Mouse (Mus musculus): ENCODE results near the gene Zfp341.

DNA sequence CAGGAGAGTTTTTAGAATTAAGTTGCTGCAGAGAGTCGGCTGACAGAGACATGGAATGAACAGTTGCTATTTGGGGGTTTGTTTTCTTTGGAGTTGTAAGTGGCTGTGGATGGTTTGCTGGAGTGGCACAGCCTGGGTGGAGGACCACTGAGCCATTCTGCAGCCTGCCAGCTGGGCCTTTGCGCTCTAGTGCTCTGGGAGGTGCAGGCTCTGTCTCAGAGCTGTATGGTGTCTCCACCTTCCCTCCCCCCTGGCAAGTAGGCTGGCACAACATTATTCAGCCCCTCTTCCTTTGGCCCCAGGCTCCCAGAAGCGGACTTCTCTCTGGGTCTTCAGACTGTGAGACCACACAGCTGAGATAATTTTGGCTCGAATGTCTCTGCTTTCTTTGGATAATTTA lies 60.9 kb downstream of the Zfp341 start:
- TF ChIP-seq CTCF (IDR thresholded peaks at IDR 0.05; ENCODE audit: low read depth) (no peak), EP300 (IDR thresholded peaks at IDR 0.05; ENCODE audit: low read depth) (no peak)

Data from liver, postnatal 0 days (tissue).